Mouse (Mus musculus): ENCODE results near the gene Bpifb5. TPM values are rescaled to one million over a fixed set of nuclear protein-coding genes. Genes with fewer than 3 reads are reported as not detected.
A peak's percentile ranks its signal among the peaks of the same experiment; 100 is the strongest.

The Bpifb5 gene
- total RNA-seq, 1 experiment = 0.36 TPM

DNA sequence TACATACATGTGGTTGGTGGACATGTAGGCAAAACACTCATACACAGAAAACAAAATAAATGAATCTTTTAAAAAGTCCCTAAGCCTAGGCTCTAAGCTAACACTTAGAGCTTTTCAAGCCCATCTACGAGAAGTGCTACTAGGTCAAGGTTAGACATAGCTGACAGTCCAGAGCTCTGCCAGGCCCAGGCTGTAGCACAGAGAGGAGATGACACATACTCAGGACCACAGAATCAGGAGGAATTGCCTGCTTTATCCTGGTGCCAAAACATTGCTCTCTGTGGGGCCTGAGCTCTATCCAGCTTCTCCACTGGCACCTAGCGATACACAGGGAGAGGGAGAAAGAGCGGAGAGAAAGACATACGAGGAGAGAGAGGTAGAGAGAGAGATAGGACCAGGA lies 30.5 kb upstream of the Bpifb5 start:
- in situ Hi-C loops (cut with MboI; ENCODE audit: low sequenced_read_pairs in 2 of 2, unreplicated experiment in 2 of 2) = no loop called here
- no peaks in the 10 kb centered on the region for H3K36me3 ChIP-seq (ENCODE audit: control insufficient read depth, insufficient read depth, low read length, poor library complexity, severe bottlenecking)
- H3K4me3 ChIP-seq (ENCODE audit: insufficient read depth in 1 of 2, low read depth in 1 of 2, low read length in 2 of 2, poor library complexity in 1 of 2, severe bottlenecking in 1 of 2) = no peak overlapping the region
- H3K9me3 ChIP-seq (ENCODE audit: control insufficient read depth, insufficient read depth, low read depth, low read length) = no peaks in the 10 kb centered on the region
- no peak overlapping the region for H3K9ac ChIP-seq (ENCODE audit: insufficient read depth, low read depth, low read length, poor library complexity, severe bottlenecking)
- H3K4me1 ChIP-seq (ENCODE audit: control insufficient read depth in 2 of 2, insufficient read depth in 2 of 2, low read length in 2 of 2, poor library complexity in 1 of 2) = no peaks in the 10 kb centered on the region
- no peak overlapping the region for H3K27ac ChIP-seq (ENCODE audit: insufficient read depth, low read depth, low read length, poor library complexity, severe bottlenecking)
- DNase-seq (ENCODE audit: low read depth, low spot score) = no peak
- no peak for TF ChIP-seq ZC3H11A (IDR thresholded peaks at IDR 0.05; ENCODE audit: borderline replicate concordance, low read depth, low read length)
- no peak for TF ChIP-seq HCFC1 (IDR thresholded peaks at IDR 0.05; ENCODE audit: borderline replicate concordance, insufficient read depth, low read length)
- no peak for TF ChIP-seq CHD2 (IDR thresholded peaks at IDR 0.05; ENCODE audit: low read depth, low read length)
- no peak for TF ChIP-seq ZNF384 (IDR thresholded peaks at IDR 0.05; ENCODE audit: low read depth, low read length)
- no peak for TF ChIP-seq MAFK (IDR thresholded peaks at IDR 0.05; ENCODE audit: insufficient read depth, low read depth, low read length)

DNA sequence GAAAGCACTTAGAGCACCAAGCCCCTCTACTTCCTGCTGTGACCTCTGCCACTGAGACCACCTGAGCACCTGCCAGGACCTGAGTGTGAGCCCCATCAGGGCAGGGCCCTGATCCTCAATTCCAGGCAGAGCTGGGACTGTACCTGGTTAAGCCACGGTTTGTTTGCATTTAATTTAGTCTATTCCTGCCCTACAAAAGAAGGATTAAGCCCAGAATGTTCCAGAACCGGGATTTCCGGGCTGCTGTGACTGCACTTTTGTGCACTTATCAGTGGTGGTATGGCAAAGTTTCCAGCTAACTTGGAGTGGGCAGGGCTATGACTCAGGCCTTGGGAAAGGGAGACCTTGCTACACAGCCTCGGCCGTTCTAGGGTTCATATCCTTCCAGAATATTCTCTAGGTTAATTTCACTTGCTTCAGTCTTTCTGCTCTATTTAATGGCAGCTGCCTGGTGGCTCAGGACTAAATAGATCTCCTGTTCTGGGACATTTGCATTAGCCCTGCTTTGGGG lies 29.5 kb upstream of the Bpifb5 start:
- no peak for TF ChIP-seq MAFK (IDR thresholded peaks at IDR 0.05; ENCODE audit: insufficient read depth, low read depth, low read length)
- no peak for TF ChIP-seq CHD2 (IDR thresholded peaks at IDR 0.05; ENCODE audit: low read depth, low read length)
- TF ChIP-seq ZNF384 (IDR thresholded peaks at IDR 0.05; ENCODE audit: low read depth, low read length) = no peak
- TF ChIP-seq HCFC1 (IDR thresholded peaks at IDR 0.05; ENCODE audit: borderline replicate concordance, insufficient read depth, low read length) = no peak
- TF ChIP-seq ZC3H11A (IDR thresholded peaks at IDR 0.05; ENCODE audit: borderline replicate concordance, low read depth, low read length) = no peak
- no peaks in the 10 kb centered on the region for H3K9me3 ChIP-seq (ENCODE audit: control insufficient read depth, insufficient read depth, low read depth, low read length)
- no peaks in the 10 kb centered on the region for H3K36me3 ChIP-seq (ENCODE audit: control insufficient read depth, insufficient read depth, low read length, poor library complexity, severe bottlenecking)
- H3K9ac ChIP-seq (ENCODE audit: insufficient read depth, low read depth, low read length, poor library complexity, severe bottlenecking) = no peak overlapping the region
- H3K4me3 ChIP-seq (ENCODE audit: insufficient read depth in 1 of 2, low read depth in 1 of 2, low read length in 2 of 2, poor library complexity in 1 of 2, severe bottlenecking in 1 of 2) = no peak overlapping the region
- H3K4me1 ChIP-seq (ENCODE audit: control insufficient read depth in 2 of 2, insufficient read depth in 2 of 2, low read length in 2 of 2, poor library complexity in 1 of 2) = no peaks in the 10 kb centered on the region
- DNase-seq (ENCODE audit: low read depth, low spot score) = no peak
- in situ Hi-C loops (cut with MboI; ENCODE audit: low sequenced_read_pairs in 2 of 2, unreplicated experiment in 2 of 2) = no loop called here
- H3K27ac ChIP-seq (ENCODE audit: insufficient read depth, low read depth, low read length, poor library complexity, severe bottlenecking) = no peak overlapping the region

DNA sequence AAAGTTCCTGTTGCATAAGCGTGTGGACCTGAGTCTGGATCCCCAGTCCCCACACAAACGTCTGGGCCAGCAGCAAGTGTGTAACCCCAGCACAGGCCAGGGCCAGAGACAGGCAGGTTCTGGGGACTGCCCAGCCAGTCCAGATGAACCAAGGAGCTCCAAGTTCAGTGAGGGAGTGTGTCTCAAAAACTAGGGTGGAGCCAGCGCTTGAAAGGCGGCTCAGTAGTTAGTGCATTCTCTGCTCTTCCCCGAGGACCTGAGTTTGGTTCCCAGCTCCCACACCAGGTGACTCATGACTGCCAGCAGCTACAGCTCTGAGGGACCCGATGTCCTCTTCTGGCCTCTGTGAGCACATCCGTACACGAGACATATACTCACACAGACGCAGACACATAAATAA lies 26.5 kb upstream of the Bpifb5 start:
- H3K36me3 ChIP-seq (ENCODE audit: control insufficient read depth, insufficient read depth, low read length, poor library complexity, severe bottlenecking) = no peaks in the 10 kb centered on the region
- no peak overlapping the region for H3K4me3 ChIP-seq (ENCODE audit: insufficient read depth in 1 of 2, low read depth in 1 of 2, low read length in 2 of 2, poor library complexity in 1 of 2, severe bottlenecking in 1 of 2)
- H3K4me1 ChIP-seq (ENCODE audit: control insufficient read depth in 2 of 2, insufficient read depth in 2 of 2, low read length in 2 of 2, poor library complexity in 1 of 2) = no peaks in the 10 kb centered on the region
- TF ChIP-seq MAFK (IDR thresholded peaks at IDR 0.05; ENCODE audit: insufficient read depth, low read depth, low read length) (no peak), ZC3H11A (IDR thresholded peaks at IDR 0.05; ENCODE audit: borderline replicate concordance, low read depth, low read length) (no peak), CHD2 (IDR thresholded peaks at IDR 0.05; ENCODE audit: low read depth, low read length) (no peak), HCFC1 (IDR thresholded peaks at IDR 0.05; ENCODE audit: borderline replicate concordance, insufficient read depth, low read length) (no peak)
- in situ Hi-C loops (cut with MboI; ENCODE audit: low sequenced_read_pairs in 2 of 2, unreplicated experiment in 2 of 2) = no loop called here
- no peak overlapping the region for H3K9ac ChIP-seq (ENCODE audit: insufficient read depth, low read depth, low read length, poor library complexity, severe bottlenecking)
- DNase-seq (ENCODE audit: low read depth, low spot score) = no peak
- H3K9me3 ChIP-seq (ENCODE audit: control insufficient read depth, insufficient read depth, low read depth, low read length) = no peaks in the 10 kb centered on the region
- no peak overlapping the region for H3K27ac ChIP-seq (ENCODE audit: insufficient read depth, low read depth, low read length, poor library complexity, severe bottlenecking)

DNA sequence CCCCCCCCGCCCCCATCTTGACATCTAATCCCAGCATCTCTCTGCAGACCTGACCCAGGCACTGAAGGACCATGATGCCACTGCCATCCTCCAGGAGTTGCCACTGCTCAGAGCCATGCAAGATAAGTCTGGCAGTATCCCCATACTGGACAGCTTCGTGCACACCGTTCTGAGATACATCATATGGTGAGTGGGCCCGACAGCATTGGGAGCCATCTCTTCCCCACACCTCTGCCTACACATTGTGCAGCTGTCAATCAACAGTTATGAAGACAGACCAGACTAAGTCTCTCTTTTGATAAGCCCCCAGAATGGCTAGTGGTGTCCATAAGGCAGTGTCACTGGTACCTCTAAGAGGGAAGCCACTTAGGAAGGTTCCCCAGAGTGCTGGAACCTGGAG lies 18.9 kb upstream of the Bpifb5 start:
- Histone ChIP-seq H3K9ac (ENCODE audit: insufficient read depth, low read depth, low read length, poor library complexity, severe bottlenecking) (no peak overlapping the region), H3K27ac (ENCODE audit: insufficient read depth, low read depth, low read length, poor library complexity, severe bottlenecking) (no peak overlapping the region), H3K36me3 (ENCODE audit: control insufficient read depth, insufficient read depth, low read length, poor library complexity, severe bottlenecking) (no peaks in the 10 kb centered on the region), H3K4me3 (ENCODE audit: insufficient read depth in 1 of 2, low read depth in 1 of 2, low read length in 2 of 2, poor library complexity in 1 of 2, severe bottlenecking in 1 of 2) (no peak overlapping the region), H3K9me3 (ENCODE audit: control insufficient read depth, insufficient read depth, low read depth, low read length) (no peaks in the 10 kb centered on the region), H3K4me1 (ENCODE audit: control insufficient read depth in 2 of 2, insufficient read depth in 2 of 2, low read length in 2 of 2, poor library complexity in 1 of 2) (no peaks in the 10 kb centered on the region)
- no peak for DNase-seq (ENCODE audit: low read depth, low spot score)
- in situ Hi-C loops (cut with MboI; ENCODE audit: low sequenced_read_pairs in 2 of 2, unreplicated experiment in 2 of 2) = no loop called here
- no peak for TF ChIP-seq HCFC1 (IDR thresholded peaks at IDR 0.05; ENCODE audit: borderline replicate concordance, insufficient read depth, low read length)
- no peak for TF ChIP-seq ZNF384 (IDR thresholded peaks at IDR 0.05; ENCODE audit: low read depth, low read length)
- TF ChIP-seq ZC3H11A (IDR thresholded peaks at IDR 0.05; ENCODE audit: borderline replicate concordance, low read depth, low read length) = no peak
- TF ChIP-seq MAFK (IDR thresholded peaks at IDR 0.05; ENCODE audit: insufficient read depth, low read depth, low read length) = no peak

DNA sequence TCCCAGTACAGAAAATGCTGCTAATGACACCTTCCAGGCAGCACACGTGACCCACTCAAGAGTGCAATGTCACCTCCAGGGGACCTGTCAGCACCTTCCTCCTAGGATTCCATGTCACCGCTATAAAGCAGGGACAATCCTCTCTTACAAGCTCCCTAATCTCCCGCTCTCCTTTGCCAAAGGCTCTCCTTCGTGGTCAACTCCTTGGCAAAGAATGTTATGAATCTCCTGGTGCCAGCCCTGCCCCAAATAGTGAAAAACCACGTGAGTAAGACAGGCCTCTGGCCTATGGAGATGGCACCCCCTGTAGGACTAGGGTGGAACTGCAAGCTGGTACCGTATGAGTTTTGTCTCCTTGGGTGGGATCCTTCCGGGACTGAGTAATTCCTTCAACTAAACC lies 16.6 kb upstream of the Bpifb5 start:
- Histone ChIP-seq H3K4me3 (ENCODE audit: insufficient read depth in 1 of 2, low read depth in 1 of 2, low read length in 2 of 2, poor library complexity in 1 of 2, severe bottlenecking in 1 of 2) (no peak overlapping the region), H3K27ac (ENCODE audit: insufficient read depth, low read depth, low read length, poor library complexity, severe bottlenecking) (no peak overlapping the region), H3K9ac (ENCODE audit: insufficient read depth, low read depth, low read length, poor library complexity, severe bottlenecking) (no peak overlapping the region), H3K9me3 (ENCODE audit: control insufficient read depth, insufficient read depth, low read depth, low read length) (no peaks in the 10 kb centered on the region), H3K4me1 (ENCODE audit: control insufficient read depth in 2 of 2, insufficient read depth in 2 of 2, low read length in 2 of 2, poor library complexity in 1 of 2) (no peaks in the 10 kb centered on the region), H3K36me3 (ENCODE audit: control insufficient read depth, insufficient read depth, low read length, poor library complexity, severe bottlenecking) (no peaks in the 10 kb centered on the region)
- DNase-seq (ENCODE audit: low read depth, low spot score) = peak; percentile 63
- in situ Hi-C loops (cut with MboI; ENCODE audit: low sequenced_read_pairs in 2 of 2, unreplicated experiment in 2 of 2) = no loop called here
- no peak for TF ChIP-seq ZNF384 (IDR thresholded peaks at IDR 0.05; ENCODE audit: low read depth, low read length)
- no peak for TF ChIP-seq MAFK (IDR thresholded peaks at IDR 0.05; ENCODE audit: insufficient read depth, low read depth, low read length)
- TF ChIP-seq HCFC1 (IDR thresholded peaks at IDR 0.05; ENCODE audit: borderline replicate concordance, insufficient read depth, low read length) = no peak
- TF ChIP-seq ZC3H11A (IDR thresholded peaks at IDR 0.05; ENCODE audit: borderline replicate concordance, low read depth, low read length) = no peak; the same call in 1 of the 2 replicates

Measured in ES-E14 (cell line).